Mouse (Mus musculus): ENCODE measurements at regions not wholly inside any gene's neighbourhood (a gene's known extent, or its start where the extent isn't known, plus 50 kb on each side); places are given as distances from the start of the nearest gene placed in this dataset.
A peak's percentile ranks its signal among the peaks of the same experiment; 100 is the strongest.

- DNase-seq, result no peak
These were observed 111.2 kb upstream of the Arl4c start for GRCm38 (mm10) chr1:88813200-88813599.

- DNase-seq, result no peak
These were observed 114.4 kb upstream of the Arl4c start for GRCm38 (mm10) chr1:88816376-88816945.

- DNase-seq, result no peak
These were observed 123.2 kb upstream of the Arl4c start for GRCm38 (mm10) chr1:88825215-88825614.

- no peak for DNase-seq
These were observed 136.7 kb upstream of the Arl4c start for GRCm38 (mm10) chr1:88838661-88839274.

- DNase-seq, result no peak
These were observed 137.5 kb upstream of the Arl4c start for GRCm38 (mm10) chr1:88839407-88839976.

- no peak for DNase-seq
These were observed 138.1 kb upstream of the Arl4c start for GRCm38 (mm10) chr1:88839977-88840628.

GRCm38 (mm10) chr1:88840991-88841592, 139.1 kb upstream of the Arl4c start:
- DNase-seq, result no peak

- DNase-seq, result no peak
These were observed 145.5 kb upstream of the Arl4c start for GRCm38 (mm10) chr1:88847333-88848091.

GRCm38 (mm10) chr1:88848246-88848645, 146.2 kb upstream of the Arl4c start:
- no peak for DNase-seq

- peak; percentile 2 for DNase-seq
These were observed 147.4 kb upstream of the Arl4c start for GRCm38 (mm10) chr1:88849421-88849820.

- peak; percentile 0 for DNase-seq
These were observed 149.9 kb upstream of the Arl4c start for GRCm38 (mm10) chr1:88851931-88852330.

GRCm38 (mm10) chr1:88860871-88861589, 159.0 kb upstream of the Arl4c start:
- peak; percentile 13 for DNase-seq

GRCm38 (mm10) chr1:88861590-88861935, 159.5 kb upstream of the Arl4c start:
- no peak for DNase-seq

GRCm38 (mm10) chr1:88865436-88865835, 163.4 kb upstream of the Arl4c start:
- no peak for DNase-seq

GRCm38 (mm10) chr1:88866571-88866970, 164.6 kb upstream of the Arl4c start:
- no peak for DNase-seq

GRCm38 (mm10) chr1:88867138-88867537, 165.1 kb upstream of the Arl4c start:
- peak; percentile 38 for DNase-seq

GRCm38 (mm10) chr1:88869885-88870284, 167.9 kb upstream of the Arl4c start:
- DNase-seq, result peak; percentile 48

- peak; percentile 26 for DNase-seq
These were observed 173.3 kb upstream of the Arl4c start for GRCm38 (mm10) chr1:88875356-88875755.

GRCm38 (mm10) chr1:88877441-88877840, 175.4 kb upstream of the Arl4c start:
- no peak for DNase-seq

GRCm38 (mm10) chr1:88878831-88879230, 176.8 kb upstream of the Arl4c start:
- no peak for DNase-seq

GRCm38 (mm10) chr1:88879367-88879766, 177.3 kb upstream of the Arl4c start:
- no peak for DNase-seq

GRCm38 (mm10) chr1:88891041-88891440, 179.2 kb upstream of the Sh3bp4 start:
- DNase-seq, result no peak

Data from kidney, postnatal 10 days (tissue).